Mouse (Mus musculus): ENCODE measurements around the gene Arid3a. TPM values are rescaled to one million over a fixed set of nuclear protein-coding genes. Genes with fewer than 3 reads are reported as not detected.

The Arid3a gene
- polyA plus RNA-seq (2015; fragmentation: Illumina TruSeq; extraction: RNeasy Lipid Tissue Mini Kit (QIAGEN cat#74804); ENCODE audit: insufficient read depth, low replicate concordance) = 8.9 TPM

GRCm38 (mm10) chr10:79926491-79927323 is at the start of gene Arid3a:
TSS of gene Arid3a (plus strand) at chr10:79927043.

GRCm38 (mm10) chr10:79886054-79886453 is 40.8 kb upstream of the Arid3a start, which contains the start of gene Elane:
TSS of gene Elane (plus strand) at chr10:79886247.

GRCm38 (mm10) chr10:79890670-79891069 is 36.2 kb upstream of the Arid3a start, which contains the start of gene Cfd:
TSS of gene Cfd (plus strand) at chr10:79890853.

GRCm38 (mm10) chr10:79908167-79909091 is 18.4 kb upstream of the Arid3a start, which contains the start of gene Med16:
TSS of gene Med16 (minus strand) at chr10:79908923.

GRCm38 (mm10) chr10:79910556-79910955 is 16.3 kb upstream of the Arid3a start, which contains the start of gene Gm26602:
TSS of gene Gm26602 (plus strand) at chr10:79910856.

GRCm38 (mm10) chr10:79916808-79917531 is 9.9 kb upstream of the Arid3a start, which contains the start of gene Kiss1r:
TSS of gene Kiss1r (plus strand) at chr10:79916971.

GRCm38 (mm10) chr10:79920958-79921535 is 5.8 kb upstream of the Arid3a start, which contains the start of gene R3hdm4:
TSS of gene R3hdm4 (minus strand) at chr10:79921208.

GRCm38 (mm10) chr10:79959847-79960601 is 33.2 kb downstream of the Arid3a start, which contains the start of gene Wdr18:
TSS of gene Wdr18 (plus strand) at chr10:79960152.

GRCm38 (mm10) chr10:79970415-79971182 is 43.8 kb downstream of the Arid3a start, which contains the start of gene Grin3b:
TSS of gene Grin3b (plus strand) at chr10:79970715.

GRCm38 (mm10) chr10:79984195-79984816 is 57.5 kb downstream of the Arid3a start, which contains the start of gene Tmem259:
TSS of gene Tmem259 (minus strand) at chr10:79984330.

GRCm38 (mm10) chr10:79988506-79989271 is 61.8 kb downstream of the Arid3a start, which contains the start of gene Cnn2:
TSS of gene Cnn2 (plus strand) at chr10:79988584.

GRCm38 (mm10) chr10:79996272-79997033 is 69.6 kb downstream of the Arid3a start, which contains the start of gene Abca7:
TSS of gene Abca7 (plus strand) at chr10:79996494.

Other genes with a start within 250 kb of the Arid3a start
- 43.0 TPM for gene Cdc34, start 244.8 kb upstream of the Arid3a start, polyA plus RNA-seq (2015; fragmentation: Illumina TruSeq; extraction: RNeasy Lipid Tissue Mini Kit (QIAGEN cat#74804); ENCODE audit: insufficient read depth, low replicate concordance)
- gene Gzmm, start 238.0 kb upstream of the Arid3a start, polyA plus RNA-seq (2015; fragmentation: Illumina TruSeq; extraction: RNeasy Lipid Tissue Mini Kit (QIAGEN cat#74804); ENCODE audit: insufficient read depth, low replicate concordance) = 1.5 TPM
- 159 TPM for gene Bsg, start 222.6 kb upstream of the Arid3a start, polyA plus RNA-seq (2015; fragmentation: Illumina TruSeq; extraction: RNeasy Lipid Tissue Mini Kit (QIAGEN cat#74804); ENCODE audit: insufficient read depth, low replicate concordance)
- gene Hcn2, start 210.4 kb upstream of the Arid3a start, polyA plus RNA-seq (2015; fragmentation: Illumina TruSeq; extraction: RNeasy Lipid Tissue Mini Kit (QIAGEN cat#74804); ENCODE audit: insufficient read depth, low replicate concordance) = not detected
- gene Polrmt, start 180.5 kb upstream of the Arid3a start, polyA plus RNA-seq (2015; fragmentation: Illumina TruSeq; extraction: RNeasy Lipid Tissue Mini Kit (QIAGEN cat#74804); ENCODE audit: insufficient read depth, low replicate concordance) = 16.0 TPM
- not detected for gene Fgf22, start 172.0 kb upstream of the Arid3a start, polyA plus RNA-seq (2015; fragmentation: Illumina TruSeq; extraction: RNeasy Lipid Tissue Mini Kit (QIAGEN cat#74804); ENCODE audit: insufficient read depth, low replicate concordance)
- 5.5 TPM for gene Rnf126, start 160.1 kb upstream of the Arid3a start, polyA plus RNA-seq (2015; fragmentation: Illumina TruSeq; extraction: RNeasy Lipid Tissue Mini Kit (QIAGEN cat#74804); ENCODE audit: insufficient read depth, low replicate concordance)
- 1.2 TPM for gene Fstl3, start 149.8 kb upstream of the Arid3a start, polyA plus RNA-seq (2015; fragmentation: Illumina TruSeq; extraction: RNeasy Lipid Tissue Mini Kit (QIAGEN cat#74804); ENCODE audit: insufficient read depth, low replicate concordance)
- gene Prss57, start 136.1 kb upstream of the Arid3a start, polyA plus RNA-seq (2015; fragmentation: Illumina TruSeq; extraction: RNeasy Lipid Tissue Mini Kit (QIAGEN cat#74804); ENCODE audit: insufficient read depth, low replicate concordance) = 0.25 TPM
- gene Palm, start 133.5 kb upstream of the Arid3a start, polyA plus RNA-seq (2015; fragmentation: Illumina TruSeq; extraction: RNeasy Lipid Tissue Mini Kit (QIAGEN cat#74804); ENCODE audit: insufficient read depth, low replicate concordance) = 3.1 TPM
- gene Misp, start 106.1 kb upstream of the Arid3a start, polyA plus RNA-seq (2015; fragmentation: Illumina TruSeq; extraction: RNeasy Lipid Tissue Mini Kit (QIAGEN cat#74804); ENCODE audit: insufficient read depth, low replicate concordance) = not detected
- 156 TPM for gene Ptbp1, start 72.6 kb upstream of the Arid3a start, polyA plus RNA-seq (2015; fragmentation: Illumina TruSeq; extraction: RNeasy Lipid Tissue Mini Kit (QIAGEN cat#74804); ENCODE audit: insufficient read depth, low replicate concordance)
- not detected for gene Prtn3, start 52.6 kb upstream of the Arid3a start, polyA plus RNA-seq (2015; fragmentation: Illumina TruSeq; extraction: RNeasy Lipid Tissue Mini Kit (QIAGEN cat#74804); ENCODE audit: insufficient read depth, low replicate concordance)
- gene Plppr3, start 52.4 kb upstream of the Arid3a start, polyA plus RNA-seq (2015; fragmentation: Illumina TruSeq; extraction: RNeasy Lipid Tissue Mini Kit (QIAGEN cat#74804); ENCODE audit: insufficient read depth, low replicate concordance) = 0.47 TPM
- 0.35 TPM for gene Elane, start 40.8 kb upstream of the Arid3a start, polyA plus RNA-seq (2015; fragmentation: Illumina TruSeq; extraction: RNeasy Lipid Tissue Mini Kit (QIAGEN cat#74804); ENCODE audit: insufficient read depth, low replicate concordance)
- 1.0 TPM for gene Cfd, start 36.2 kb upstream of the Arid3a start, polyA plus RNA-seq (2015; fragmentation: Illumina TruSeq; extraction: RNeasy Lipid Tissue Mini Kit (QIAGEN cat#74804); ENCODE audit: insufficient read depth, low replicate concordance)
- gene Med16, start 18.1 kb upstream of the Arid3a start, polyA plus RNA-seq (2015; fragmentation: Illumina TruSeq; extraction: RNeasy Lipid Tissue Mini Kit (QIAGEN cat#74804); ENCODE audit: insufficient read depth, low replicate concordance) = 3.4 TPM
- gene Gm26602, start 16.2 kb upstream of the Arid3a start, polyA plus RNA-seq (2015; fragmentation: Illumina TruSeq; extraction: RNeasy Lipid Tissue Mini Kit (QIAGEN cat#74804); ENCODE audit: insufficient read depth, low replicate concordance) = not detected
- gene Kiss1r, start 10.1 kb upstream of the Arid3a start, polyA plus RNA-seq (2015; fragmentation: Illumina TruSeq; extraction: RNeasy Lipid Tissue Mini Kit (QIAGEN cat#74804); ENCODE audit: insufficient read depth, low replicate concordance) = 0.33 TPM
- 52.3 TPM for gene R3hdm4, start 5.8 kb upstream of the Arid3a start, polyA plus RNA-seq (2015; fragmentation: Illumina TruSeq; extraction: RNeasy Lipid Tissue Mini Kit (QIAGEN cat#74804); ENCODE audit: insufficient read depth, low replicate concordance)
- gene Wdr18, start 33.1 kb downstream of the Arid3a start, polyA plus RNA-seq (2015; fragmentation: Illumina TruSeq; extraction: RNeasy Lipid Tissue Mini Kit (QIAGEN cat#74804); ENCODE audit: insufficient read depth, low replicate concordance) = 10.6 TPM
- gene Grin3b, start 43.7 kb downstream of the Arid3a start, polyA plus RNA-seq (2015; fragmentation: Illumina TruSeq; extraction: RNeasy Lipid Tissue Mini Kit (QIAGEN cat#74804); ENCODE audit: insufficient read depth, low replicate concordance) = not detected
- gene Tmem259, start 57.3 kb downstream of the Arid3a start, polyA plus RNA-seq (2015; fragmentation: Illumina TruSeq; extraction: RNeasy Lipid Tissue Mini Kit (QIAGEN cat#74804); ENCODE audit: insufficient read depth, low replicate concordance) = 23.2 TPM
- 160 TPM for gene Cnn2, start 61.5 kb downstream of the Arid3a start, polyA plus RNA-seq (2015; fragmentation: Illumina TruSeq; extraction: RNeasy Lipid Tissue Mini Kit (QIAGEN cat#74804); ENCODE audit: insufficient read depth, low replicate concordance)
- 10.9 TPM for gene Abca7, start 69.5 kb downstream of the Arid3a start, polyA plus RNA-seq (2015; fragmentation: Illumina TruSeq; extraction: RNeasy Lipid Tissue Mini Kit (QIAGEN cat#74804); ENCODE audit: insufficient read depth, low replicate concordance)
- 93.1 TPM for gene Arhgap45, start 89.6 kb downstream of the Arid3a start, polyA plus RNA-seq (2015; fragmentation: Illumina TruSeq; extraction: RNeasy Lipid Tissue Mini Kit (QIAGEN cat#74804); ENCODE audit: insufficient read depth, low replicate concordance)
- 19.3 TPM for gene Polr2e, start 112.8 kb downstream of the Arid3a start, polyA plus RNA-seq (2015; fragmentation: Illumina TruSeq; extraction: RNeasy Lipid Tissue Mini Kit (QIAGEN cat#74804); ENCODE audit: insufficient read depth, low replicate concordance)
- gene Gpx4, start 120.1 kb downstream of the Arid3a start, polyA plus RNA-seq (2015; fragmentation: Illumina TruSeq; extraction: RNeasy Lipid Tissue Mini Kit (QIAGEN cat#74804); ENCODE audit: insufficient read depth, low replicate concordance) = 128 TPM
- gene Sbno2, start 178.5 kb downstream of the Arid3a start, polyA plus RNA-seq (2015; fragmentation: Illumina TruSeq; extraction: RNeasy Lipid Tissue Mini Kit (QIAGEN cat#74804); ENCODE audit: insufficient read depth, low replicate concordance) = 22.6 TPM
- 58.7 TPM for gene Stk11, start 188.8 kb downstream of the Arid3a start, polyA plus RNA-seq (2015; fragmentation: Illumina TruSeq; extraction: RNeasy Lipid Tissue Mini Kit (QIAGEN cat#74804); ENCODE audit: insufficient read depth, low replicate concordance)
- 23.7 TPM for gene Atp5d, start 211.6 kb downstream of the Arid3a start, polyA plus RNA-seq (2015; fragmentation: Illumina TruSeq; extraction: RNeasy Lipid Tissue Mini Kit (QIAGEN cat#74804); ENCODE audit: insufficient read depth, low replicate concordance)
- 1.2 TPM for gene Cbarp, start 213.8 kb downstream of the Arid3a start, polyA plus RNA-seq (2015; fragmentation: Illumina TruSeq; extraction: RNeasy Lipid Tissue Mini Kit (QIAGEN cat#74804); ENCODE audit: insufficient read depth, low replicate concordance)
- 29.3 TPM for gene Midn, start 221.2 kb downstream of the Arid3a start, polyA plus RNA-seq (2015; fragmentation: Illumina TruSeq; extraction: RNeasy Lipid Tissue Mini Kit (QIAGEN cat#74804); ENCODE audit: insufficient read depth, low replicate concordance)
- 81.8 TPM for gene Cirbp, start 238.9 kb downstream of the Arid3a start, polyA plus RNA-seq (2015; fragmentation: Illumina TruSeq; extraction: RNeasy Lipid Tissue Mini Kit (QIAGEN cat#74804); ENCODE audit: insufficient read depth, low replicate concordance)
- 13.5 TPM for gene 1600002K03Rik, start 245.9 kb downstream of the Arid3a start, polyA plus RNA-seq (2015; fragmentation: Illumina TruSeq; extraction: RNeasy Lipid Tissue Mini Kit (QIAGEN cat#74804); ENCODE audit: insufficient read depth, low replicate concordance)